Mouse (Mus musculus) embryonic facial prominence, embryonic 12.5 days (tissue): ENCODE data around the gene Reep3. TPM values are rescaled to one million over a fixed set of nuclear protein-coding genes. Genes with fewer than 3 reads are reported as not detected.

Source experiments
- ATAC-seq: fragments of 200-750 bp; cut with Nextera tagmentation; 2 replicates; pipeline ENCODE4 v1.8.0; 2017; ENCODE audit not compliant: insufficient number of reproducible peaks, insufficient read depth, low FRiP score, low TSS enrichment
- H3K27ac ChIP-seq: fragments of 300-500 bp; sonication (generic); 2 replicates; pipeline ENCODE4 v1.5.1; 2016; ENCODE audit warnings: mild to moderate bottlenecking
- H3K27me3 ChIP-seq: fragments of 300-500 bp; sonication (generic); 2 replicates; pipeline ENCODE4 v1.6.1; 2016; ENCODE audit warnings: mild to moderate bottlenecking, moderate library complexity
- H3K36me3 ChIP-seq: fragments of 300-500 bp; sonication (generic); 2 replicates; pipeline ENCODE4 v1.6.1; 2016; ENCODE audit warnings: mild to moderate bottlenecking
- H3K4me1 ChIP-seq: fragments of 300-500 bp; sonication (generic); 2 replicates; pipeline ENCODE4 v1.6.1; 2016
- H3K4me2 ChIP-seq: fragments of 300-500 bp; sonication (generic); replicated peaks from 2 replicates; pipeline ENCODE4 v1.6.1; 2016; ENCODE audit warnings: mild to moderate bottlenecking, moderate library complexity
- H3K4me3 ChIP-seq: fragments of 300-500 bp; sonication (generic); 2 replicates; pipeline ENCODE4 v1.5.1; 2016; ENCODE audit warnings: mild to moderate bottlenecking
- H3K9ac ChIP-seq: fragments of 300-500 bp; sonication (generic); 2 replicates; pipeline ENCODE4 v1.6.1; 2016; ENCODE audit warnings: mild to moderate bottlenecking, moderate library complexity
- H3K9me3 ChIP-seq: fragments of 300-500 bp; sonication (generic); 2 replicates; pipeline ENCODE4 v1.6.1; 2016; ENCODE audit warnings: mild to moderate bottlenecking, moderate library complexity
- WGBS: fragments of 180-500 bp; shearing (Covaris S2); methylation state at CpG from one replicate; pipeline ENCODE4 v1.1.7; 2016; 5-methylcytosine and 5-hydroxymethylcytosine counted together
- polyA plus RNA-seq: library from polyadenylated mRNA; unstranded; fragments of >200 nt; fragmentation: Nextera tagmentation; extraction: Ambion mirVana; gene quantifications from 2 replicates; pipeline ENCODE4 v1.2.1, GENCODE M21; 2016

Gene Reep3
- polyA plus RNA-seq, 1 experiment from 2014 or later, result 39.7 TPM

DNA sequence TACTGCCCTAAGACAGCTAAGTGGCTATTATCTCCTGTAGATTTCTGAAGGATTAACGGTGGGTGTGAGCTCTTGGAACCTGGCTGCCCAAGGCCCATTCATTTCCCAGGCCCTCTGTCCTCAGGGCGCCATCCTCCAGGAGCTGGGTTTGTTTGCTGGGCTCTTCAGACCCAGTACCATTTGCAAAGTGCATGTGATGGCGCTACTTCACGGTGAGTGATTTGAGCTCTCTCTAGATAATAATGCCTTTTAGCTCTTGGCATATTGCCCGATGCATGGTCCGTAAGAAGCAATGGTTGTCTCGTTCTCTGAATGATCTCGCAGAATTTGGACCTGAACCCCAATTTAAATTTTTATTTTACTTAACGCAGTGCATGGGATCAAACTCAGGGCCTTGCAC, 11.4 kb upstream of the Reep3 start:
- Histone ChIP-seq H3K4me2 (no peak overlapping the region), H3K27ac (no peak overlapping the region), H3K9me3 (no peaks in the 10 kb centered on the region), H3K4me3 (no peak overlapping the region), H3K27me3 (no peaks in the 10 kb centered on the region), H3K4me1 (peaks cover 70% of the 10 kb centered on the region), H3K36me3 (no peaks in the 10 kb centered on the region), H3K9ac (no peak overlapping the region)
- ATAC-seq, result no peak
- 69% methylated on average over 9 of the region's 9 CpGs for WGBS

DNA sequence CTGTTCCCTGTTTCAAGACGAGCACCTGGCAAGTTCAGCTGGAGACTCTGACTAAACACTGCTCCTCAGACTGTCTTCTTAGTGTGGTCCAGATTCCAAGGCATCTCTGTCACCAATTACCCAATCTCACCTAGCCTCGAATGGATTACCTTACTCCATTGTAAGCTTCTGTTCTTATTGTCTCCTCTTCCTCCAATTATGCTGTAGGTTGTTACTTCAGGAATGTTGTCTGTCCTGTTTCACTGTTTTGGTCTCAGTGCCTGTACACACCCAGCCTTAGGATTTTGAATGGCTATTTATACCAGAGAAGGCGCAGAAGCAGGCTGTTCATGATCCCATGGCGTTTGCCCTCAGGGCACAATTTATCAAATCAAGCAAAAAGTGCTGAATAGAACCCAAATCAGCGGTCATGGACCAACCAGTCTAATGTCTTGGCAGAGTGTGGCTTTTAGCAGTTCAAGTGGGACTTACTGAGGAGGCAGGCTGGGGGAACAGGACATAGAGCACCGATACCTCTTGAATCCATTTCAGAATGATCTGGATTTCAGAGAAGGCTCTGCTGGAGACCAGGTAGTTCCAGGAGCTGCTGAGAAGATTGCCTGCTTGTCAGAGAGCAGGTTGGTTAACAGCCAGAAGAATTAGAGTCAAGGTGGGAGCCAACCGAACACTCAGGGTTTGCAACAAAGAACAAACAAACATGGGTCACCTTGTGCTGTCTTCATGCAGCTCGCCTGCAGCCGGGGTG, 10.4 kb upstream of the Reep3 start:
- 64% methylated on average over 9 of the region's 9 CpGs for WGBS
- Histone ChIP-seq H3K9me3 (no peaks in the 10 kb centered on the region), H3K4me1 (peaks cover 76% of the 10 kb centered on the region)

DNA sequence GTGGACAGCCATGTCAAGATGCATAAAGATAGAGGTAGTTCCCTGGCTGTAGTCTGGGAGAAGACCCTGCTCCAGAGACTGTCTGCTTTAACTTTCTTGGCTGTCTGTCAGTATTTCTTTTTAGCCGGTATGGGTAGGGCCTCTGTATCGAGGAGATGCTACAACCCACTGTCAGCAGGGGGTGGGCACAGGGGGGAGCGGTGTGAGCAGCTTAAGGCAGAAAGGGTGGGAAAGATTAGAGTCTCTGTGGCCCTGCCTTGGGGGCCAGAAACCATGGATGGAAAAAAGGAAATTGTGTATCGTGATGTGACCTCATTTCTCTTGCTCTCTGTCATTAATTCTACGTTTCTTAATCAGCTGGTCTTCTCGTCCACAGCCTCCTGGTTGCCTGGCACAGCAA, 9.7 kb upstream of the Reep3 start:
- Histone ChIP-seq H3K4me1 (peaks cover 70% of the 10 kb centered on the region), H3K4me2 (no peak overlapping the region)

More for the DNA sequence above, 10.4 kb upstream of the Reep3 start:
- H3K36me3 ChIP-seq, result no peaks in the 10 kb centered on the region
- H3K27ac ChIP-seq, result no peak overlapping the region
- no peak overlapping the region for H3K9ac ChIP-seq
- no peak overlapping the region for H3K4me2 ChIP-seq
- no peaks in the 10 kb centered on the region for H3K27me3 ChIP-seq
- H3K4me3 ChIP-seq, result no peak overlapping the region
- no peak for ATAC-seq

DNA sequence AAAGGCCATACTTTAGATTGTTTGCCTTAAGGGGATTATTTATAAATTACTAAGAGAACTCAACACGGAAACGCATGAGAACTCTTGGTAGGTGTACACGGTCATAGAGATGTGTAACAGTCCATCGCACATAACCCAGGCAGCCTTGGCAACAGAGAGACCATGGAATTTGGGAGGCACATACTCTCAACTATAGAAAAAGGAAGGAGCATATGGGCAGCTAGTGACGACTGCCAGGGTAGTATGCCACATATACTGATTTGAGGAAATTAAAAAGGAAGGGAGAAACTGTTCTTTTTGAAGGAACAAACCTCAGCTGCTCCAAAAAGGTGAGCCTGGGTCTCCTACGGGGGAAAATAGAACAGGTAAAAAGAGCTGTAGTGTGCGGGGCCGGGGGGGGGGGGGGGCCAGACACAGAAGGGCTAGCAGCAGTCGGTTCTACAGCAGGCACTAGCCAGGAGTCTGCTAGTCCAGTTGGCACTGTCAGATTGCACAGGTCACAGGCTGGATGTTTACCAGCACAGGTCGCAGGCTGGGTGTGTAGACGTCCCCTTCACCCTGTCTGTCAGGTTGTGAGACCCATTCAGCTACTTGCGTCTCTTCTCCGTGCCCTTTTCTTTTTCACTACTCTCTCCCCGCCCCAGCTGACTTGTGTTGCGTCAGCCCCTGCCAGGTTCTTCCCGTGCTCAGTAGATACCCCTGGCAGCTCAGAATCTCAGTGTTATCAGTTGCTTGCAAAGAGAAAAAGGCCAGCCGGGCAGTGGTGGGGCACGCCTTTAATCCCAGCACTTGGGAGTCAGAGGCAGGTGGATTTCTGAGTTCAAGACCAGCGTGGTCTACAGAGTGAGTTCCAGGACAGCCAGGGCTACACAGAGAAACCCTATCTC, 8.8 kb upstream of the Reep3 start:
- Histone ChIP-seq H3K27ac (no peak overlapping the region), H3K9ac (no peak overlapping the region), H3K27me3 (no peaks in the 10 kb centered on the region), H3K36me3 (no peaks in the 10 kb centered on the region), H3K4me2 (no peak overlapping the region), H3K4me1 (peaks cover 67% of the 10 kb centered on the region), H3K9me3 (no peaks in the 10 kb centered on the region), H3K4me3 (no peak overlapping the region)
- no peak for ATAC-seq
- WGBS, result 68% methylated on average over 19 of the region's 19 CpGs

More for the DNA sequence above, 9.7 kb upstream of the Reep3 start:
- Histone ChIP-seq H3K27me3 (no peaks in the 10 kb centered on the region), H3K36me3 (no peaks in the 10 kb centered on the region), H3K27ac (no peak overlapping the region), H3K9ac (no peak overlapping the region), H3K4me3 (no peak overlapping the region), H3K9me3 (no peaks in the 10 kb centered on the region)
- no peak for ATAC-seq
- WGBS, result 53% methylated on average over 6 of the region's 6 CpGs

DNA sequence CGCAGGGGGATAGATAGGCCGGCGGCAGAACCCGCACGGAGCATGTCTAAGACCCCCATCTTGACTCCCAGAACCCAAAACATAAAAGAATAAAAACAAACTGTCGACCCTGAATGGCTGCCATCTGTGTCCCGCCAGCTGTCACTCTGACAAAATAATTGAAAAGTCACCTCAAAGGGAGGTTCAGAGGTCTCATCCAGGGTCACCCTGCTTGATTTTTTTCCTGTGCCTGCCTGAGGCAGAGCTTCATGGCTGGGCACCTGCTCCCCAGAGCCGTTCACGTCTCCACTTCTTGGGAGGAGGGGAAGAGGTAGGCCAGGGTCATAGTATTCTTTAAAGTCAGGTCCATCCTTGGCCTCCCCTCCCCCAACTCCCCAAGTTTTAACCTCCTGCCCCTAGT, 7.8 kb upstream of the Reep3 start:
- H3K27ac ChIP-seq, result no peak overlapping the region
- no peak overlapping the region for H3K4me2 ChIP-seq
- no peaks in the 10 kb centered on the region for H3K27me3 ChIP-seq
- no peak overlapping the region for H3K9ac ChIP-seq
- WGBS, result 12% methylated on average over 9 of the region's 9 CpGs
- peaks cover 68% of the 10 kb centered on the region for H3K4me1 ChIP-seq
- ATAC-seq, result no peak
- no peaks in the 10 kb centered on the region for H3K36me3 ChIP-seq
- H3K9me3 ChIP-seq, result no peaks in the 10 kb centered on the region
- no peak overlapping the region for H3K4me3 ChIP-seq

DNA sequence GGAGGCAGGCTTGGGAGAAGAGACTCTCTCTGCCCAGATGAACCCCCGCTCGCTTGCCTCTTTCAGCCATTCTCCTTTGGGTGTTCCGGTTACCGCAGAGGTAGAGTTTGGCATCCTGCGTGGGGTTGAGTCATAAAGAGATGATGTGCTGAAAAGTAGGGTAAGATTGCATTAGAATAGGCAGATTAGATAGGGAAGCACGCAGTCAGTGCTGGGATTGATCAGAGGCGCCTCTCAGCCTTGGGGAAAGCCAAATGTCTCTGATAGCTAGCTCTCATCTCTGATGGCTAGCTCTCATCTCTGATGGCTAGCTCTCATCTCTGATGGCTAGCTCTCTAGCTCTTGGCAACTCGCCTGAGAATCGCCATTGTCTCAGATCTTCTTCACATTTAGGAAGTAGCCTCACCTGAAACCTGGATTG, 4.1 kb upstream of the Reep3 start:
- 66% methylated on average over 9 of the region's 9 CpGs for WGBS
- Histone ChIP-seq H3K4me2 (no peak overlapping the region), H3K4me1 (peaks cover 67% of the 10 kb centered on the region), H3K9me3 (no peaks in the 10 kb centered on the region), H3K36me3 (no peaks in the 10 kb centered on the region), H3K9ac (no peak overlapping the region), H3K27ac (no peak overlapping the region), H3K4me3 (no peak overlapping the region), H3K27me3 (no peaks in the 10 kb centered on the region)
- no peak for ATAC-seq

DNA sequence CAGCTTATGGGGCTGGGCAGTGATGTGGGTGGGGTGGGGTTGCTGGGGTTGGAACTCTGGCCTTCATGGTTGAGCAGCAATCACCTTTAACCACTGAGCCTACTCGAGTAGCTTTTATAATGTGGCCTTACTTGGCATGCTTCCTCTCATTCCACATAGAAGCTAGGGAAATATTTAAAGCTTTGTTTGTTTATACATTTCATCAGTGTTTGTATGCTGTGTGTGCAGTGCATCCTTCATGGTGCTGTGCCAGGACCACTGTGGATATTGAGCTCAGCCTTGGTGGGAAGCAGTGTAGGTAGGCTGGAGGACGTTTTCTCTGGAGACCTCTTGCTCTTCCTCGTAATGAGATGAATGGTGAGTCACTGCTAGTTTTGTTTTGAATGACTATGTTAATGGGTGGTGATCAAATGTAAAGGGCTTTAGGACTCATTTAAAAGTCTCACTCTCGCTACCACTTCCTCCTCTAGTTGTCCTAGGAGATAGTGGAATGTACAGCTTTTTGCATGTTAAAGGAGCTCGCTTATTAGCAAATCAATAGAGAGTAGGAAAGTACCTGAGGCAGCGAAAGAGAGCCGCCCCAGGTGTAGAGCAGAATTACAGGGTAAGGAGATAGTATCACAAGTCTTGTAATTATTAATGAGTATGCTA, 3.4 kb upstream of the Reep3 start:
- H3K4me3 ChIP-seq, result no peak overlapping the region
- no peaks in the 10 kb centered on the region for H3K36me3 ChIP-seq
- no peak overlapping the region for H3K9ac ChIP-seq
- no peak overlapping the region for H3K4me2 ChIP-seq
- no peak overlapping the region for H3K27ac ChIP-seq
- no peaks in the 10 kb centered on the region for H3K9me3 ChIP-seq
- no peak for ATAC-seq
- WGBS, result 54% methylated on average over 7 of the region's 7 CpGs
- H3K27me3 ChIP-seq, result no peaks in the 10 kb centered on the region
- peaks cover 60% of the 10 kb centered on the region for H3K4me1 ChIP-seq

DNA sequence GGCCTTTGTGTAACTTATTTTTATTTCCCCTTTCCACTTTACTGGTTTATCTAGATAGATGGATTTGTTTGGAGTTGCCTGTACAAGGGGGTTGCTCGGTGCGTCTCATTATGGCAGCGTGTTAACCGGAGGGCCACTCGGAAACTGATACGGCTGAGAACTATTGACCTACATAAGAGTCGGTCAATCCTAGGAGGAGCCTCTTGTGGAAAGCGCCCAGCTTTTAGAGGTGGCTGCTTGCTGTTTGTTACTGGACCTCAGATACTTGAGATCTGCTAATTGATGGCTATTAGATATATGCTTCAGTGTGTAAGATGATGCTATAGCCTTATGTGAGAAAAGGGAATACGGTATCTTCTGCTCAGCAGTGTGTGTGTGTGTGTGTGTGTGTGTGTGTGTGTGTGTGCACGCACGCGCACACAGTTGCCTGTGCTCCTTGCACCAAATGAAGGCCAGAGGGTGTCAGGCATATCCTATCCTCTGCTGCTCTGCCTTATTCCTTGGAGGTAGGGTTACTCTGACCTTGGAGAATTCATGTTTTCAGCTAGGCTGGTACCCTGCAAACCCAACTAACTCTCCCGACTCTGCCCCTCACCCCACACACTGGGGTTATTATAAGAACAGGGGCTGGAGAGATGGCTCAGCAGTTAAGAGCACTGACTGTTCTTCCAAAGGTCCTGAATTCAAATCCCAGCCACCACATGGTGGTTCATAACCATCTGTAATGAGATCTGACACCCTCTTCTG, 2.6 kb upstream of the Reep3 start:
- Histone ChIP-seq H3K9me3 (no peaks in the 10 kb centered on the region), H3K27me3 (no peaks in the 10 kb centered on the region), H3K4me1 (peaks cover 53% of the 10 kb centered on the region), H3K9ac (no peak overlapping the region), H3K36me3 (no peaks in the 10 kb centered on the region), H3K4me2 (peak overlapping the region; percentile 71), H3K4me3 (no peak overlapping the region), H3K27ac (no peak overlapping the region)
- WGBS, result 37% methylated on average over 13 of the region's 13 CpGs
- ATAC-seq, result no peak

DNA sequence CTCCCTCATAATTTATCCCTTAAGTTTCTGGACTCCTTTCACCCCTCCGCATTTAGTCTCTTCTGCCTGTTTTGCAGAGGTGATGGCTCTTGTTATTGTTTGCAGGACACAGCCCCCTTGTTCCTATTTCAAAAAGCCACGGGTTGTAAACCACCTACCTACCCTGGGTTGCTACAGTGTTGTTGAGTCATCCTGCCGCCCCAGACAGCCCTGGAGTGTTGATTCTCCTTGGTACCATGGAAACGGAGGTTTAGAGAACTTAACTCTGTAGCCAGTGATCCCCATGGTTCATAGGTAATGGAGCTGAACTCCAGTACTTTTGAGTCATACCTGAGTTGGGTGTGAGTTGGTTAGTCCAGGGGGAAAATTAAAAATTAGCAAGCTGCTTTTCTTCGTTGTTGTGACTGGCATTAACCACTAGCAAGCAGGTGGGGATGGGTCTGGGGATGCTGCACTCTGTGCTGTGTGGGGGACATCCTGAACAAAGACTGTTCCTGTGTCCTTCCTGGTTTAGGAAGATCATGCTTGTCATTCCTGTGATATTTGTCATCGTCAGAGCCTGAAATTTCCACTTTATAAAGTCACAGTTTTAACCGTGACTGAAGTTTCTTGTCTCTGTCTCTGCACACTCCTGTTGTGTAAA, 1.8 kb upstream of the Reep3 start:
- ATAC-seq, result no peak
- no peak overlapping the region for H3K27ac ChIP-seq
- no peaks in the 10 kb centered on the region for H3K9me3 ChIP-seq
- H3K9ac ChIP-seq, result 0 out of 2 replicates have a peak overlapping the region, but pooled peaks have one; percentile 1
- peak overlapping the region; percentile 89 for H3K4me3 ChIP-seq
- H3K4me2 ChIP-seq, result peak overlapping the region; percentile 71
- no peaks in the 10 kb centered on the region for H3K36me3 ChIP-seq
- no peaks in the 10 kb centered on the region for H3K27me3 ChIP-seq
- 17% methylated on average over 7 of the region's 7 CpGs for WGBS
- peaks cover 44% of the 10 kb centered on the region for H3K4me1 ChIP-seq

DNA sequence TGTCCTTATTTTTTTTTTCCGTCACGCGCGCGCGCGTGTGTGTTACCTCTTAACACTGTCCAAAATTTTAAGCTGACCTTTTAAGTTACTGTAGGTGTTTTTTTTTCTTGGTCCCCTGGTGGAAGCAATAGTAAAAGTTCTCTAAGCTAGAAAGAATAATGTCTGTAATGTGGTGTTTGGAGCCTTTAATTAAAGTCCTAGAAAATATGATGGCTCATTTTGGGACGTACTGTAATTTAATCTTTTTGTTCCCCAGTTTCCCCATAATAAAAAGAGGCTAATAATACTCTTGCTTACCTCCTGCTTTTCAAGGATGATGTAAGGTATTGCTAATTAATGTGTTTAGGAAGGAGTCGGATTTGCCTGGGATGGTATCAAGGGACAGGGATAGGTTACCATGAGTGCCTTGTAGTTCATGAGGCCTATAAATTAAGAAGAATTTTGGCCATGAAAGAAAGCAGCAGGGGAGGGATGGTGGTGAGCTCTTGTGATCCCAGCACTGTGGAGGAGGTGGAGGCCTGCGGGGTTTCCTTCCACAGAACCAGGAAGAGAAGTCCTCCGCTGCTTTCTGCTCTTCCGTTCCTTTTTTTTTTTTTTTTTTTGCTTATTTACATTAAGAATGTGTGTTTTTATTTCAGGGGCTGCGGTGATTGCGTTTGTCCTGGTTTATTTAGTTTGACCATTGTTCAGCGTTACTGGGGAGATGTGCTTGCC, 849 bp upstream of the Reep3 start:
- Histone ChIP-seq H3K27ac (peak overlapping the region; percentile 99), H3K4me1 (peaks cover 36% of the 10 kb centered on the region), H3K36me3 (no peaks in the 10 kb centered on the region), H3K9me3 (no peaks in the 10 kb centered on the region), H3K27me3 (no peaks in the 10 kb centered on the region), H3K4me2 (peak overlapping the region; percentile 71), H3K9ac (peak overlapping the region; percentile 99), H3K4me3 (peak overlapping the region; percentile 89)
- WGBS, result 1% methylated on average over 15 of the region's 15 CpGs
- no peak for ATAC-seq
